Mouse (Mus musculus) stomach, postnatal 0 days (tissue): ENCODE measurements around the gene Gpatch8.

ENCODE experiments used
- CTCF ChIP-seq: IDR thresholded peaks from 2 replicates; pipeline ENCODE4 v1.5.1; 2016; ENCODE audit warnings: antibody characterized with exemption, low read depth, mild to moderate bottlenecking, moderate library complexity
- EP300 ChIP-seq: optimal IDR thresholded peaks from 2 replicates; pipeline ENCODE3; 2016; ENCODE audit warnings: antibody characterized with exemption

DNA sequence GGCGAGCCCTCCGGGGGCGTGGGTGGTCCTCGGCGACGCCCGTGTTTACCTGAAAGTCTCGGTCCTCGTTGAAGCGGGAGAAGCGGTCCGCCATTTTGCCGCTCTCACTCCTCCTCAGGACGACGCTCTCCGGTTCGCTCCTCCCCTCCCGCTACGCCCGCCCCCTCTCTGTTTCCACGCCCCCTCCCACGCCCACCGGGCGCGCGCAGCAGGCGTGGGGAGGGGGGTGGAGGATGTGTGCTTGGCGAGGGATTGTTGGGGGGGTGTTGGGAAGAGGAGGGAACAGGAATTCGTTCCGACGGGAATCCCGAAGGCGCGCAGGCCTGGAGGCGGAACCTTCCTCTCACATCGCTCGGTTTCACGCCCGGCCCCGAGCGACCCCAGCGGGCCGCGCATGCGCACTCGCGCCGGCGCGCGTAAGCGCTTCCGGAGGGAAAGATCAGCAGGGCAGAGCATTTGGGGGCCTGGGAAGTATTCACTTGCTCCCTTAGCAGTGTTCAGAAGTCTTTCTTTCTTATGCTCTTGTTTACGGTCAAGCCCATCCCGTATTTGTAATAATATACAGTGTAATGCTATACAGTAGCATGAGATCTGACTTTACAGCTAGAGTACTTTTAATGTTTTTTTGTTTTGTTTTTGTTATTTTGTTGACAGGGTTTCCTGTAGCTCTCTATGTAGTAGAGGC lies at the start of gene Gpatch8:
- TF ChIP-seq CTCF (peak; percentile 5), EP300 (no peak)
